Mouse (Mus musculus): ENCODE results near the gene Hs3st5.

GRCm38 (mm10) chr10:36774898-36775297, 268.3 kb downstream of the Hs3st5 start:
- TF ChIP-seq CTCF (IDR thresholded peaks at IDR 0.05; ENCODE audit: low read depth) = no peak
- no peak for TF ChIP-seq EP300 (IDR thresholded peaks at IDR 0.05; ENCODE audit: low read depth)

All from liver, embryonic 14.5 days (tissue).